Mouse (Mus musculus) spleen, adult 2 months (tissue): ENCODE measurements around the gene Lonp1. TPM values are rescaled to one million over a fixed set of nuclear protein-coding genes. Genes with fewer than 3 reads are reported as not detected.
"Not testable (repeated sequence)": the region's sequence is repeated elsewhere in the genome, so short reads cannot be mapped to it uniquely, and the experiment has no call there.

Experiments used
- DNase-seq, 2 experiments: peaks; one replicate each; pipeline versions ENCODE4 v3.0.0 to v3.0.0-alpha.2; 2012 to 2021; ENCODE audit warnings: low spot score in 2 of 2, low read depth in 1 of 2
- H3K27ac ChIP-seq: fragments of 200-500 bp; 2 replicates; pipeline ENCODE4 v1.5.1; 2012; ENCODE audit warnings: low read length, inconsistent platforms; ENCODE audit not compliant: insufficient read depth
- H3K27me3 ChIP-seq: fragments of 200-500 bp; 2 replicates; pipeline ENCODE4 v1.6.1; 2012; ENCODE audit warnings: mild to moderate bottlenecking, moderate library complexity, low read length, inconsistent platforms; ENCODE audit not compliant: control insufficient read depth, insufficient read depth
- H3K36me3 ChIP-seq: fragments of 200-500 bp; 2 replicates; pipeline ENCODE4 v1.6.1; 2012; ENCODE audit warnings: mild to moderate bottlenecking, low read length, inconsistent platforms; ENCODE audit not compliant: control insufficient read depth, insufficient read depth
- H3K4me1 ChIP-seq: fragments of 200-500 bp; 2 replicates; pipeline ENCODE4 v1.6.1; 2011; ENCODE audit warnings: inconsistent platforms; ENCODE audit not compliant: control insufficient read depth, insufficient read depth, insufficient read length
- H3K4me3 ChIP-seq: fragments of 200-500 bp; 2 replicates; pipeline ENCODE4 v1.5.1; 2011; ENCODE audit warnings: mild to moderate bottlenecking, inconsistent platforms; ENCODE audit not compliant: insufficient read depth, insufficient read length; ENCODE audit errors: extremely low read depth
- CTCF ChIP-seq: fragments of 200-500 bp; IDR thresholded peaks from 2 replicates; pipeline ENCODE4 v1.5.1; 2011; ENCODE audit warnings: mild to moderate bottlenecking, inconsistent platforms; ENCODE audit not compliant: insufficient read depth, insufficient read length, insufficient replicate concordance; ENCODE audit errors: extremely low read depth
- POLR2A ChIP-seq: fragments of 200-500 bp; IDR thresholded peaks from 2 replicates; pipeline ENCODE4 v1.6.1; 2011; ENCODE audit warnings: low read depth, low read length, inconsistent platforms
- WGBS: fragments of 180-500 bp; shearing (Covaris S2); methylation state at CpG from one replicate; pipeline ENCODE4 v1.1.7; 2018; 5-methylcytosine and 5-hydroxymethylcytosine counted together
- polyA plus RNA-seq: library from polyadenylated mRNA; depleted of rRNA; stranded (reverse); fragments of >200 nt; gene quantifications from 2 replicates; pipeline ENCODE4 v1.2.3, GENCODE M21; 2012

The Lonp1 gene
- polyA plus RNA-seq, 1 experiment = 35.2 TPM

DNA sequence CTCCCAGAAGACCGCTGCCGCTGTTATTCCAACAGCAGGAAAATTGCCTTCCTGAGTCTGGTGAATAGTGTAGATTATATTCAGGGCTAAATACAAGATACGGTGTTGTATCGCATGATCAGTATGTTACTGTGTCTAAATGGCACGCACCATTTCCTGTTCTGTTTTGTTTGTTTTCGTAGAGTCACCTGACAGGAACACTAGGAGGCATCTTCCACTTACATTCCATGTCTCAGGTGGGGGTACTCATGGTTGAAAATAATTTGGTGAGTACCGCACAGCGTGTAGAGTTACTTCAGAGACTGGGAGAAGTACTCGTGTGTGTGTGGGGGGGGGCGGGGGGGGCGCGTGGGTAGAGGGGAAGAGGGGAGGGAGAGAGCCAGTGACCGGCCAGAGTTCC, 20.9 kb upstream of the Lonp1 start:
- H3K4me1 ChIP-seq = no peaks in the 10 kb centered on the region
- no peaks in the 10 kb centered on the region for H3K27me3 ChIP-seq
- WGBS = 52% methylated on average over 10 of the region's 13 CpGs
- H3K27ac ChIP-seq = no peak overlapping the region
- H3K36me3 ChIP-seq = no peaks in the 10 kb centered on the region
- no peak overlapping the region for H3K4me3 ChIP-seq
- TF ChIP-seq CTCF = no peak
- TF ChIP-seq POLR2A = no peak
- no peak for DNase-seq

DNA sequence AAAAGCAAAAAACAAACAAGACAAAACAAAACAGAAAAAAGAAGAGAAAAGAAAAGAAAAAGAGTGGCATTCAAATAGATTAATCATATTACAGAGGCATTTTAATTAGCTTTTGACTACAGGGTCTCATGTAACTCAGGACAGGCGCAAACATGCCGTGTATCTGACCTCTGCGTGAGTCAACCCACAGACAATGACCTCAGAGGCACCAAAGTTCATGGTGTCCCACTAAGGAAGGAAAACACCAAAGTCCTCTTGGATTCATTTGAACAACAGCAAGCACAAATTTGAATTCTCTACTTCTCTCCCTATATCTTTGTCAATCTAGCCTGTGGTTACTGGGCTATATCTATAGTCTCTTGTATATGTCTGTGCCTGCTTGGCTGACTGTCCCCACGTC, 16.6 kb upstream of the Lonp1 start:
- WGBS = 85% methylated on average over 4 of the region's 4 CpGs
- no peaks in the 10 kb centered on the region for H3K27me3 ChIP-seq
- no peak for DNase-seq
- no peak for TF ChIP-seq POLR2A
- no peak for TF ChIP-seq CTCF
- no peak overlapping the region for H3K27ac ChIP-seq
- H3K36me3 ChIP-seq = no peaks in the 10 kb centered on the region
- no peak overlapping the region for H3K4me3 ChIP-seq
- H3K4me1 ChIP-seq = no peaks in the 10 kb centered on the region

DNA sequence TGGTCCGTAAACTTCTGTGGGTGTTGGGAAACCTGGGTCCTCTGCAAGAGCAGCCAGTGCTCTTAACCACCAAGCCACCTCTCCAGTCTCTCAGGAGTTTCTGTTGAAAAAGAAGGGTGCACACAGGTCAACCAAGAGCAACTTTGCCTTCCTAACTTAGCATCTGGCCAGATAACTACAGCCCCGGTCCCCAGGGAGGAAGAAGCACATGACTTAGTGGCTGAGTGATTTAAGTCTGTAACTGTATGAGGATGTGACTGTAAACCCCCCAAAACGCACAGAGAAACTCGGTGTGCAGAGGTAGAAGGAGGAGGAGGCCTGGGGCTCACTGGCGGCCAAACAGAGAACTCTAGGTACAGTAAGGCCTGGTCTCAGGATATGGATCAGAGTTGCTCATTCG, 7.3 kb upstream of the Lonp1 start:
- Histone ChIP-seq H3K27ac (peak overlapping the region; percentile 59; the same call in 1 of the 2 replicates), H3K27me3 (no peaks in the 10 kb centered on the region), H3K4me3 (no peak overlapping the region), H3K4me1 (peaks cover 2% of the 10 kb centered on the region; the same call in 1 of the 2 replicates), H3K36me3 (no peaks in the 10 kb centered on the region)
- TF ChIP-seq CTCF = no peak
- TF ChIP-seq POLR2A = no peak
- WGBS = 38% methylated on average over 6 of the region's 6 CpGs
- peak; percentile 54 to 66 for DNase-seq

DNA sequence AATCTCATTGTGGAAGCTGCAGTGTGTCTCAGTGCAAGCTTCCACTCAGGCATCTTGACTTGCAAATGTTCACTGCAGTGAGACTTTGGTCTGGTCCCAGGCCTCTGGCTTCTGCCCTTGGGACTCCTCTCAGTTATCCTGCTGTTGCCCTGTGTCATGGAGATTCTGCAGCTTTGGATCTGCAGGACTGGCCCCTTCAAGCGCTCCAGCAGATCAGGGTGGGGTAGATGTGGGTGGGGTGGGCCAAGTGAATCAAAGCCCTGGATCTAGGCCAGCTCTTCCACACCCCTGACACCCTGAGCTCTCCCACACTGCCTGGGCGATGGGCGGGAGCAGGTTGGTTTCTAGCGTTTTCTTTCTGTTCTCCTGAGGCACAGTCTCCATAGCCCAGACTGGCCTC, 5.1 kb upstream of the Lonp1 start:
- Histone ChIP-seq H3K4me3 (no peak overlapping the region), H3K27me3 (no peaks in the 10 kb centered on the region), H3K36me3 (no peaks in the 10 kb centered on the region), H3K27ac (no peak overlapping the region), H3K4me1 (peaks cover 9% of the 10 kb centered on the region; the same call in 1 of the 2 replicates)
- WGBS = 78% methylated on average over 4 of the region's 4 CpGs
- TF ChIP-seq CTCF (no peak), POLR2A (no peak)
- DNase-seq = no peak

DNA sequence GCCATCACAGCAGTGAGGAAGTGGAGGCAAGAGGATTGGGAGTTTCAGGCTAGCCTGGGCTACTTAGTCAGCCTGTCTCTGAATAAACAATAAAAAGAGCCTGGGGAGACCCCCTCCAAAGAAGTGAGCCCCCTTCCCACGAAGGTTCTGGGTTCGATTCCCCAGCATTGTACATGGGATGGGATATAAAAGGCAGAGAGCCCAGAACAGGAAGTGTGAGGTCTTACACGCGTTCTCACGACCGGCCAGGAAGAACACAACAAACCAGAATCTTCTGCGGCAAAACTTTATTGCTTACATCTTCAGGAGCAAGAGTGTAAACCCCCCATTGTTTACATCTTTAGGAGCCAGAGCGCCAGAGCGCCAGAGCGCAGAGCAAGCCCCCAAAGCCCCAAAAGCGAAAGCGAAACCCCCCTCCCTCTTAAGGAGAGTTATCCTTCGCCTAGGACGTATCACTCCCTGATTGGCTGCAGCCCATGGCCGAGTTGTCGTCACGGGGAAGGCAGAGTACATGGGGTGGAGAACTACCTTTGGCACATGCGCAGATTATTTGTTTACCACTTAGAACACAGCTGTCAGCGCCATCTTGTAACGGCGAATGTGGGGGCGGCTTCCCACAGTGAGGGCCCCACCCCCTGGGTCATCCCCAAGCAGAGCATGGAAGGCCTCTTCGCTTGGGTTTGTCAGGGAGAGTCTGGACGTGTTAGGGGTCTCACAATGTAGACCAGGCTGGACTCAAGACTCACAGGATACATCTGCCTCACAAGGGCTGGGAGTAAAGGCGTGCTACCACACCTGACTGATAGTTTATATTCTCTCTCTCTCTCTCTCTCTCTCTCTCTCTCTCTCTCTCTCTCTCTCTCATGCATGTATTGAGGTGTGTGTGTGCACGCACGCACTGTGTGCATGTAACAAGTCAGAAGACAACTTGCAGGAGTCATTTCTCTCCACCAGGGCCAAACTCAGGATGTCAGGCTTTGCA, 3.4 kb upstream of the Lonp1 start:
- H3K27me3 ChIP-seq, H3K36me3 ChIP-seq, H3K27ac ChIP-seq, DNase-seq, H3K4me3 ChIP-seq: not testable (repeated sequence)
- peaks cover 12% of the 10 kb centered on the region; the same call in 1 of the 2 replicates for H3K4me1 ChIP-seq
- 85% methylated on average over 27 of the region's 27 CpGs for WGBS

DNA sequence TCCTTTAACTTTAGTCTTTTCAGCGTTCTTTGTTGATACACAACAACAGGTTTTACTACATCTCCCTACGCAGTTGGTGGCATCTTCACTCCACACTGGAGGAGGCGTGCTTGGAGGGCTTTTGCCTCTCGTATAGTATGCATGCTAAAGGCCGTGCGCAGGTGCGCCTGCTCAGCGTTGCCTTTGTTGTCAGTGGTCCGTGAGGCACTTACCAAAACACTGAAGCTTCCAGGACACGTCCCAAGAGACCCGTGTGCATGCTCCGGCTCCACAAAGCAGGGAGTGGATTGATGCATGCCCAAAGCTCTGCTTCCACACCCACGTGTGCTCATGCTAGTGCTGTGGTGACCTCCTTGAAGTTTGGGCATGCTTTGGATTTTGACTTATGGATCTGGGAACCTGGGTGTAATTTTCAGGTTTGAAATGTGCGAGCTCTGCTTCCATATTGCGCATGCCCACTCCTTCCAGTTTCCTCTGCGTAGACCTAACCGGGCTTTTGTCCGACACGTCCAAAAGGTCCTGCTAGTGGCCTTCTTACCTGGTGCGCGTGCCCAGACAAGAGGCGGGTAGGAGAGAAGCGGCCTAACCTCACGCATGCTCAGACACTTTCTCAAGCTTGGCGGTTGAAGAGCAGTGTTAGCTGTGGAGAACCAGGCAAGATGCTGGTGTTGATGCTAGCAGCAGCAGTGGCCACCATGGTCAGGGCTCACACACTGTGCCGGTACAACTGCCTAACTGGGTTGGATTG, 1.0 kb upstream of the Lonp1 start, which contains the start of gene Catsperd:
Catsperd (plus strand) TSS at position 614 of the 748 bp plus-strand sequence.
- peaks cover 10% of the 10 kb centered on the region; the same call in 1 of the 2 replicates for H3K4me1 ChIP-seq
- no peaks in the 10 kb centered on the region for H3K27me3 ChIP-seq
- no peak for TF ChIP-seq POLR2A
- TF ChIP-seq CTCF = no peak
- H3K36me3 ChIP-seq = 0 out of 2 replicates have a peak, but pooled peaks cover 1% of the 10 kb centered on the region
- WGBS = 17% methylated on average over 26 of the region's 26 CpGs
- no peak within 1 kb of the TSS for H3K27ac ChIP-seq
- peak within 1 kb of the TSS; percentile 75 for H3K4me3 ChIP-seq
- no peak for DNase-seq

DNA sequence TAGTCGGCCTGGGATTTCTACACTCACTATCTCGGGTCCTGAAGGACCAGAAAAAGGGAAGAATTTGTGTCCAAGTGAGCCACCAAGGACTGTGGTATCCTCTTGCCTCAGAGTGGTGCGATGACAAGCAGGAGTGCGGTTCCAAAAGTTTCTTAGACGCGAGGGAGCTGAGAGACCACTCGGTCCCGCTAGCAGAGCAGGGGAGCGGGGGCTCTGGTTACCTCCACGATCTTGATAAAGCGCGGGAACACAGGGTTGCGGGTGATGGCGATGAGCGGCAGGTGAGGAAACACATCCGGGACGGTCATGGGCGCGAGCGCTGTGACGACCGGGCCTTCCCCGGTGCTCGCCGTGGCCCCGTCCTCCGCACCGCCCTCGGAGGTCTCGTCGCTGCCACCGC, 427 bp downstream of the Lonp1 start:
- TF ChIP-seq POLR2A (no peak), CTCF (no peak)
- WGBS = under 1% methylated on average over 30 of the region's 32 CpGs

More for the DNA sequence above, 427 bp downstream of the Lonp1 start:
- Histone ChIP-seq H3K36me3 (peaks cover 6% of the 10 kb centered on the region), H3K27ac (no peak overlapping the region), H3K4me1 (peaks cover 10% of the 10 kb centered on the region; the same call in 1 of the 2 replicates), H3K4me3 (peak overlapping the region; percentile 75), H3K27me3 (no peaks in the 10 kb centered on the region)
- no peak for DNase-seq
